ENCODE assay signal across 10 mouse cellular contexts in the genomic region with DNA sequence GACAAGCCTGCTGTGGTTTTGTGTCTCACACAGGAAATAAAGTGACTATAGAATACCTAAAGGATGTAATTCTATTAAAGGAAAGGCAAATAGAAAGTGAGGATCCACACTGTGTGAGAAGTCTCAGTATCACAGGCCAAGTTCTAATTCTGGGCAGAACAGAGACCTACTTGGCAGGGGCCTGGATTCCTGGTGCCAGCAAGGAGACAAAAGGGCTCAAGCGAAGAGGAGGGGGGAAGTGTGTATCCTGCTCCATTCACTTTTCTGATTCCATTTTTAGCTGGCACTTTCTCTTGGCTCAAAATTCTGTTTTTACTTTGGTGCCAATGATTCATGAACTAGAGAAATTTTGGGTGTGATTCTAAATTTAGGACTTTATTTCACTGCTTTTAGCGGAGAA.
DNase-seq lines count a peak whose midpoint lies in the region; ATAC-seq and TF ChIP-seq lines count a peak whose summit lies in the region.
"Had no signal": no experiment of that assay in that cellular context is flagged by ENCODE, and none has a peak within 500 bp of the region (broad histone marks: within the 10 kb centered on the region; RNA-seq: fewer than 3 reads in every experiment).

No protein-coding gene starts in this region.

- no peaks in the 10 kb centered on the region; the same call in 1 of the 2 replicates for H3K9me3 ChIP-seq in hindbrain, embryonic 14.5 days (ENCODE audit: control insufficient read depth, low read length)
- peaks cover 3% of the 10 kb centered on the region; the same call in 1 of the 2 replicates for H3K9me3 ChIP-seq in hindbrain, embryonic 12.5 days (replicated peaks)
- H3K9me3 ChIP-seq in kidney, embryonic 16.5 days (ENCODE audit: low read length) = peaks cover 3% of the 10 kb centered on the region; the same call in 1 of the 2 replicates
- H3K9me3 ChIP-seq: heart, embryonic 15.5 days; liver, embryonic 15.5 days had no signal

- no peak for TF ChIP-seq POLR2A in cerebellum, adult 2 months (IDR thresholded peaks at IDR 0.05; ENCODE audit: borderline replicate concordance, insufficient read depth, low read length)

- no peak for TF ChIP-seq CTCF in cerebellum, adult 2 months (IDR thresholded peaks at IDR 0.05; ENCODE audit: borderline replicate concordance, insufficient read depth, low read depth, low read length)

- H3K4me2 ChIP-seq in hindbrain, embryonic 14.5 days (replicated peaks) = no peak overlapping the region
- no peak overlapping the region for H3K4me2 ChIP-seq in hindbrain, embryonic 12.5 days (replicated peaks)
- no peak overlapping the region for H3K4me2 ChIP-seq in kidney, embryonic 16.5 days (replicated peaks; ENCODE audit: low read depth, low read length)
- H3K4me2 ChIP-seq: heart, embryonic 15.5 days; liver, embryonic 15.5 days had no signal

- no peaks in the 10 kb centered on the region for H3K4me1 ChIP-seq in hindbrain, embryonic 14.5 days (replicated peaks; ENCODE audit: control insufficient read depth, insufficient read depth, low read length)
- H3K4me1 ChIP-seq in hindbrain, embryonic 12.5 days = no peaks in the 10 kb centered on the region
- no peaks in the 10 kb centered on the region for H3K4me1 ChIP-seq in cerebellum, adult 2 months (ENCODE audit: control insufficient read depth, insufficient read depth, low read length)
- H3K4me1 ChIP-seq in kidney, embryonic 16.5 days (ENCODE audit: insufficient read depth, low read length) = no peaks in the 10 kb centered on the region
- H3K4me1 ChIP-seq: heart, embryonic 15.5 days; liver, embryonic 15.5 days had no signal

- intact Hi-C loops in heart, postnatal 36 days (cut with DNase I) = no loop called here

- WGBS in hindbrain, embryonic 14.5 days = 63% methylated on average over 2 of the region's 2 CpGs
- 89% methylated on average over 2 of the region's 2 CpGs for WGBS in hindbrain, embryonic 12.5 days
- whole genome bisulfite sequencing in cerebellum, adult 2 months = 4% methylated on average over 2 of the region's 2 CpGs
- WGBS in kidney, embryonic 16.5 days = 64% methylated on average over 2 of the region's 2 CpGs

- peak; percentile 46 for DNase-seq in hindbrain, embryonic 14.5 days (ENCODE audit: low spot score)
- peak; percentile 73 to 87 for DNase-seq in cerebellum, adult 2 months
- peak; percentile 23 to 33 for DNase-seq in heart, postnatal 36 days
- DNase-seq in right cerebral cortex, adult 18-20 months = peak; percentile 48
- DNase-seq in embryo, embryonic 11 days = no peak

- peak; percentile 66; the same call in 1 of the 2 replicates for ATAC-seq in hindbrain, embryonic 14.5 days (ENCODE audit: low FRiP score)
- no peak for ATAC-seq in hindbrain, embryonic 12.5 days (ENCODE audit: low FRiP score)
- no peak for ATAC-seq in granulocyte monocyte progenitor cell, adult 5-6 weeks (replicated peaks; ENCODE audit: poor library complexity, severe bottlenecking)
- ATAC-seq in kidney, embryonic 16.5 days (ENCODE audit: low FRiP score, low TSS enrichment) = no peak

- H3K27me3 ChIP-seq in hindbrain, embryonic 14.5 days (ENCODE audit: control insufficient read depth, insufficient read depth, low read length) = no peaks in the 10 kb centered on the region
- no peaks in the 10 kb centered on the region for H3K27me3 ChIP-seq in hindbrain, embryonic 12.5 days
- no peaks in the 10 kb centered on the region for H3K27me3 ChIP-seq in cerebellum, adult 2 months (ENCODE audit: control insufficient read depth, insufficient read depth, low read length)
- no peaks in the 10 kb centered on the region for H3K27me3 ChIP-seq in kidney, embryonic 16.5 days (ENCODE audit: insufficient read depth, low read length)
- H3K27me3 ChIP-seq: heart, embryonic 15.5 days; liver, embryonic 15.5 days had no signal

- H3K9ac ChIP-seq in hindbrain, embryonic 14.5 days = no peak overlapping the region
- no peak overlapping the region for H3K9ac ChIP-seq in hindbrain, embryonic 12.5 days
- no peak overlapping the region for H3K9ac ChIP-seq in kidney, embryonic 16.5 days (replicated peaks; ENCODE audit: low read length)
- H3K9ac ChIP-seq: heart, embryonic 15.5 days; liver, embryonic 15.5 days had no signal

- H3K27ac ChIP-seq in hindbrain, embryonic 14.5 days = no peak overlapping the region
- no peak overlapping the region for H3K27ac ChIP-seq in hindbrain, embryonic 12.5 days
- no peak overlapping the region for H3K27ac ChIP-seq in cerebellum, adult 2 months (ENCODE audit: insufficient read depth, low read length)
- H3K27ac ChIP-seq in kidney, embryonic 16.5 days (ENCODE audit: low read length) = no peak overlapping the region
- H3K27ac ChIP-seq: heart, embryonic 15.5 days; liver, embryonic 15.5 days had no signal

- no peaks in the 10 kb centered on the region for H3K36me3 ChIP-seq in hindbrain, embryonic 14.5 days (replicated peaks; ENCODE audit: control insufficient read depth, insufficient read depth)
- H3K36me3 ChIP-seq in hindbrain, embryonic 12.5 days = no peaks in the 10 kb centered on the region
- no peaks in the 10 kb centered on the region for H3K36me3 ChIP-seq in kidney, embryonic 16.5 days (ENCODE audit: insufficient read depth, low read length)
- H3K36me3 ChIP-seq: heart, embryonic 15.5 days; liver, embryonic 15.5 days had no signal

- no peak overlapping the region for H3K4me3 ChIP-seq in hindbrain, embryonic 14.5 days (replicated peaks; ENCODE audit: low read length)
- H3K4me3 ChIP-seq in hindbrain, embryonic 12.5 days = no peak overlapping the region
- no peak overlapping the region for H3K4me3 ChIP-seq in cerebellum, adult 2 months (replicated peaks; ENCODE audit: insufficient read depth, low read depth, low read length)
- H3K4me3 ChIP-seq in kidney, embryonic 16.5 days (ENCODE audit: low read length) = no peak overlapping the region
- H3K4me3 ChIP-seq: heart, embryonic 15.5 days; liver, embryonic 15.5 days had no signal
